Mouse (Mus musculus) spleen, embryonic (tissue): Measurements from ENCODE around the gene Rac1.

Source experiments
- CTCF ChIA-PET: fragments of 350-600 bp; sonication (Branson Sonifier 250); formaldehyde crosslinking; loops from one replicate; lab custom pipeline; 2022; lab: Charles Lee

The Rac1 gene

GRCm38 (mm10) chr5:143463671-143464070 lies 64.2 kb downstream of the Rac1 start:
- CTCF ChIA-PET, result interaction anchor here (0.6 kb wide), 1 partner anchor 637 kb away, joined by 3 read pairs; no protein-coding TSS in a partner anchor
